Comparison of ENCODE assay signal across 9 mouse cellular contexts in genomic region chr9:72664409-72665351, GRCm38 (mm10). TPM values are rescaled to one million over a fixed set of nuclear protein-coding genes. Genes with fewer than 3 reads are reported as not detected.
A peak's percentile ranks its signal among the peaks of the same experiment; 100 is the strongest.
DNase-seq lines count a peak whose midpoint lies in the region; ATAC-seq lines count a peak whose summit lies in the region.
"Had no signal": no experiment of that assay in that cellular context is flagged by ENCODE, and none has a peak within 500 bp of the region (broad histone marks: within the 10 kb centered on the region; RNA-seq: fewer than 3 reads in every experiment).

No protein-coding gene starts in this region.

- H3K4me3 ChIP-seq in forebrain, embryonic 14.5 days (ENCODE audit: low read depth, low read length): peak overlapping the region; percentile 97
- peak overlapping the region; percentile 90 for H3K4me3 ChIP-seq in limb, embryonic 15.5 days

- H3K27ac ChIP-seq in forebrain, embryonic 14.5 days (ENCODE audit: low read depth, low read length): peak overlapping the region; percentile 99
- peak overlapping the region; percentile 99 for H3K27ac ChIP-seq in limb, embryonic 15.5 days
- H3K27ac ChIP-seq: macrophage had no signal

- H3K9ac ChIP-seq in forebrain, embryonic 14.5 days (ENCODE audit: low read length): peak overlapping the region; percentile 99
- H3K9ac ChIP-seq in limb, embryonic 15.5 days: peak overlapping the region; percentile 99

- peak; percentile 24; the same call in 1 of the 2 replicates for ATAC-seq in forebrain, embryonic 14.5 days
- no peak for ATAC-seq in limb, embryonic 15.5 days (ENCODE audit: insufficient number of reproducible peaks, low FRiP score, low TSS enrichment, low read depth)

- peak; percentile 35 for DNase-seq in kidney, postnatal 14 days
- DNase-seq in kidney, postnatal 25 days: no peak
- peak; percentile 65 for DNase-seq in NIH3T3 (ENCODE audit: low read depth)
- DNase-seq in forebrain, embryonic 14.5 days (ENCODE audit: low spot score): peak; percentile 84
- DNase-seq in urinary bladder, postnatal 25 days (ENCODE audit: low spot score): no peak
- DNase-seq in gastrocnemius, adult 18-20 months (ENCODE audit: low spot score): no peak
- DNase-seq in left cerebral cortex, adult 8-10 months (ENCODE audit: low spot score in 2 of 2): no peak

- peak overlapping the region; percentile 88 for H3K4me2 ChIP-seq in forebrain, embryonic 14.5 days (ENCODE audit: low read length)
- peak overlapping the region; percentile 72 for H3K4me2 ChIP-seq in limb, embryonic 15.5 days

- peaks cover 23% of the 10 kb centered on the region for H3K4me1 ChIP-seq in forebrain, embryonic 14.5 days (ENCODE audit: control insufficient read depth, insufficient read depth, low read length)
- peaks cover 45% of the 10 kb centered on the region for H3K4me1 ChIP-seq in limb, embryonic 15.5 days

- 17% methylated on average over 12 of the region's 12 CpGs for WGBS in forebrain, embryonic 14.5 days
- WGBS in limb, embryonic 15.5 days: 25% methylated on average over 12 of the region's 12 CpGs

- no peaks in the 10 kb centered on the region for H3K27me3 ChIP-seq in forebrain, embryonic 14.5 days (replicated peaks; ENCODE audit: control insufficient read depth, insufficient read depth, low read length)
- H3K27me3 ChIP-seq in limb, embryonic 15.5 days: no peaks in the 10 kb centered on the region

- H3K36me3 ChIP-seq in forebrain, embryonic 14.5 days (ENCODE audit: control insufficient read depth, insufficient read depth, low read length): peaks cover 40% of the 10 kb centered on the region
- peaks cover 35% of the 10 kb centered on the region for H3K36me3 ChIP-seq in limb, embryonic 15.5 days

- no peaks in the 10 kb centered on the region for H3K9me3 ChIP-seq in forebrain, embryonic 14.5 days (replicated peaks; ENCODE audit: control insufficient read depth, low read length)
- no peaks in the 10 kb centered on the region for H3K9me3 ChIP-seq in limb, embryonic 15.5 days

RNA-seq across cellular contexts. Expression of gene Nedd4, which starts 2.5 kb away (rescaled TPM):
- polyA plus RNA-seq in forebrain, embryonic 14.5 days (2014; fragmentation: Nextera tagmentation; extraction: Ambion mirVana): 437 and 459 TPM in 2 replicates
- polyA plus RNA-seq in limb, embryonic 15.5 days (2015; fragmentation: Nextera tagmentation; extraction: Ambion mirVana): 569 and 579 TPM in 2 replicates
- total RNA-seq in gastrocnemius, adult 18-20 months (2021): 100 to 1,000 TPM; 266 to 284 TPM
- 100 to 1,000 TPM; 276 to 301 (median 288) TPM for total RNA-seq in left cerebral cortex, adult 8-10 months (2022)

Comparison
In these comparisons a context has a peak if more than half of its experiments do, and no peak if none do; other contexts are left out.
1. DNase-seq: peak in kidney, postnatal 14 days (single experiment), NIH3T3 (single experiment) and forebrain, embryonic 14.5 days (single experiment); none in kidney, postnatal 25 days (0 of 2), urinary bladder, postnatal 25 days (single experiment), gastrocnemius, adult 18-20 months (single experiment) and left cerebral cortex, adult 8-10 months (0 of 2).